Mouse (Mus musculus) heart, embryonic 16.5 days (tissue): ENCODE results near the gene Cnpy3. TPM values are rescaled to one million over a fixed set of nuclear protein-coding genes. Genes with fewer than 3 reads are reported as not detected.

ENCODE experiments used
- ATAC-seq: fragments of 200-750 bp; cut with Nextera tagmentation; replicated peaks from 2 replicates; pipeline ENCODE4 v1.8.0; 2017; ENCODE audit warnings: moderate number of reproducible peaks; ENCODE audit not compliant: insufficient read depth, low FRiP score; ENCODE audit errors: extremely low read depth
- H3K27ac ChIP-seq: fragments of 300-500 bp; sonication (generic); 2 replicates; pipeline ENCODE4 v1.5.1; 2014; ENCODE audit warnings: mild to moderate bottlenecking, low read length, control low read depth, moderate library complexity
- H3K27me3 ChIP-seq: fragments of 300-500 bp; sonication (generic); 2 replicates; pipeline ENCODE4 v1.6.1; 2014; ENCODE audit warnings: low read length, mixed read lengths; ENCODE audit not compliant: control insufficient read depth, insufficient read depth
- H3K36me3 ChIP-seq: fragments of 300-500 bp; sonication (generic); 2 replicates; pipeline ENCODE4 v1.6.1; 2014; ENCODE audit not compliant: control insufficient read depth, insufficient read depth
- H3K4me1 ChIP-seq: fragments of 300-500 bp; sonication (generic); 2 replicates; pipeline ENCODE4 v1.6.1; 2014; ENCODE audit warnings: low read length, mixed read lengths; ENCODE audit not compliant: control insufficient read depth, insufficient read depth
- H3K4me2 ChIP-seq: fragments of 300-500 bp; sonication (generic); 2 replicates; pipeline ENCODE4 v1.6.1; 2014; ENCODE audit warnings: low read depth, mild to moderate bottlenecking, control low read depth, low read length
- H3K4me3 ChIP-seq: fragments of 300-500 bp; sonication (generic); 2 replicates; pipeline ENCODE4 v1.5.1; 2014; ENCODE audit warnings: mild to moderate bottlenecking, control low read depth, low read length
- H3K9ac ChIP-seq: fragments of 300-500 bp; sonication (generic); 2 replicates; pipeline ENCODE4 v1.6.1; 2014; ENCODE audit warnings: low read length, control low read depth
- H3K9me3 ChIP-seq: fragments of 300-500 bp; sonication (generic); replicated peaks from 2 replicates; pipeline ENCODE4 v1.6.1; 2016; ENCODE audit warnings: low read length; ENCODE audit not compliant: control insufficient read depth
- WGBS: fragments of 180-500 bp; shearing (Covaris S2); extraction: QIAGEN DNeasy Blood & Tissue Kit; methylation state at CpG from one replicate; pipeline ENCODE4 v1.1.7; 2014; 5-methylcytosine and 5-hydroxymethylcytosine counted together
- polyA plus RNA-seq: library from polyadenylated mRNA; unstranded; fragments of >200 nt; fragmentation: Nextera tagmentation; extraction: Ambion mirVana; gene quantifications from 2 replicates; pipeline ENCODE4 v1.2.1, GENCODE M21; 2015

The Cnpy3 gene
- polyA plus RNA-seq, 1 experiment from 2014 or later = 50.6 TPM

DNA sequence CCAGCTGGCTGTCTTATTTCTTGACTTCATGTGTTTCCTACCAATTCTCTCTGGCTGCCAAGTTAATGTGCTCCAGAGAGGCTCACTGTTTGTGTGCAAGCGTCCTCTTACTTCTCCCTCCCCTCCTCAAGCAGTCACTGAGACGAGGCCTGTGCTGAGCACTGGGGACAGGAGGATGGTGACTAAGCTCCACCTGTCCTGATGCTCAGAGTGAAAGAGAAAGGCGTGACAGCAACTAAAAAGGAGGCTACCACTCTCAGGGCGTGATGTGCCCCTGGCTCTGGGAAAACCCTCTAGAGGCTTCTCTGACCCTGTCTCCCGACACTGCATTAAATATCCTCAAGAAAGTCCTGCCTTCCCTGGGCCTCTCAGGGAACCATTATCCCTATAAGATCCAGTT lies 2.7 kb downstream of the Cnpy3 start:
- no peak overlapping the region for H3K27ac ChIP-seq
- 85% methylated on average over 5 of the region's 5 CpGs for WGBS
- no peak for ATAC-seq
- no peak overlapping the region for H3K4me2 ChIP-seq
- H3K36me3 ChIP-seq = no peaks in the 10 kb centered on the region; the same call in 1 of the 2 replicates
- peaks cover 9% of the 10 kb centered on the region for H3K4me1 ChIP-seq
- no peak overlapping the region for H3K9ac ChIP-seq
- H3K4me3 ChIP-seq = no peak overlapping the region
- no peaks in the 10 kb centered on the region for H3K9me3 ChIP-seq
- H3K27me3 ChIP-seq = no peaks in the 10 kb centered on the region

DNA sequence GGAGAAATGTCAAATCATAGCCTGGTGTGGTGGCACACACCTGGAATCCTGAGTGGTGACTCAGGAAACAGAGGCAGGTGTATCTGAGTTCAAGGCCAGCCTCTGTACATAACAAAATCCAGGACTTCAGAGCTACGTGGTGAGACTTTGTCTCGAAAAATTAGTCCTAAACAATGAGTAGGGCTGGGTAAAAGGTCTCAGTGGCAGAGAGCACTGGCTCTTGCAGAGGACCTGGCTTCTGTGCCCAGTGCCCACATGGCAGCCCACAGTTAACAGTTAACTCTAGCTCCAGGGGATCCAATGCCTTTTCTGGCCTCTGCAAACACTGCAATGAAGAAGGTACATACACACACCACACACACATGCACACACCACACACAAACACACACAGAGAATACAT lies 4.2 kb downstream of the Cnpy3 start:
- Histone ChIP-seq H3K36me3 (peaks cover 2% of the 10 kb centered on the region; the same call in 1 of the 2 replicates), H3K27ac (no peak overlapping the region), H3K4me1 (peaks cover 9% of the 10 kb centered on the region), H3K9me3 (no peaks in the 10 kb centered on the region), H3K4me3 (no peak overlapping the region), H3K4me2 (no peak overlapping the region), H3K27me3 (no peaks in the 10 kb centered on the region), H3K9ac (no peak overlapping the region)
- 89% methylated on average over 2 of the region's 2 CpGs for WGBS
- no peak for ATAC-seq

DNA sequence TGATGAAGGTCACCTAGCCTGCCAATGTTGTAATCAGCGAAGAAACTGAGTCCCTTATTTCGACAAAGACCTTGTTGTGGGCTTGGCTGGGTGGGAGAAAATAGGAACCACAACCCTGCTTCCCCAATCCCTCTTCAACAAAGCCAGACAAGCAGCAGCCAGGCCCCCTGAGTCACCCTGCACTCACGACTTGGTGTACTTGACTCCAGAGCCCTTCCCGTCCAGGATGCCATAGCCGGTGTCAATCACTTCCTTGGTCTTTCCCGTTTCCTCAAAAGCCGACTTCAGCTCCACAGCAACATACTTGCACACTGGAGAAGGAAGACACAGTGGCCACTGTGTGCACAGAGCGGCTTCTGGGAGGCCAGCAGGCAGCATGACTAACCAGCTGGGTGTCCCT lies 4.8 kb downstream of the Cnpy3 start:
- Histone ChIP-seq H3K4me2 (no peak overlapping the region), H3K4me3 (no peak overlapping the region), H3K27ac (no peak overlapping the region), H3K9me3 (no peaks in the 10 kb centered on the region), H3K4me1 (peaks cover 9% of the 10 kb centered on the region), H3K9ac (no peak overlapping the region), H3K27me3 (no peaks in the 10 kb centered on the region), H3K36me3 (peaks cover 2% of the 10 kb centered on the region; the same call in 1 of the 2 replicates)
- ATAC-seq = no peak
- 81% methylated on average over 8 of the region's 8 CpGs for WGBS

DNA sequence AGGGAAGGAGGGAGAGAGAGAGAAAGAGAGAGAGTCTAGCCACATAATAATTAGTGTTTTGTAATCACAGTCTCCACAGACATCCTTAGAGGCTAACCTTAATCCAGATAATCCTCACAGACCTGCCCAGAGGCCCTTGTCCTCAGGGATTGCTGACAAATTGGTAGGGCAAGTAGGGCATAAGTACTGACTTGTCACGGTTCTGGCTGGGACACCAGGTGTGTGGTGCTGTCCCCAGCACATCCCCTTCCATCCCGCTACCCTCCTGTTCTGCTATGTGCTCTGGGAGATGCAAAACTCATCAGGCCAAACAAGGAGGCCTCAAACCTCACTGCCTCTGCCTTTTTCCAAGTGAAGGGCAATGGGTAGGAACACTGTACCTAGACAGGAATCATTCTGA lies 6.5 kb downstream of the Cnpy3 start:
- 95% methylated on average over 2 of the region's 2 CpGs for WGBS
- H3K27me3 ChIP-seq = no peaks in the 10 kb centered on the region
- ATAC-seq = no peak
- peaks cover under 1% of the 10 kb centered on the region; the same call in 1 of the 2 replicates for H3K4me1 ChIP-seq
- H3K4me2 ChIP-seq = no peak overlapping the region
- peaks cover 4% of the 10 kb centered on the region; the same call in 1 of the 2 replicates for H3K36me3 ChIP-seq
- no peaks in the 10 kb centered on the region for H3K9me3 ChIP-seq
- H3K9ac ChIP-seq = no peak overlapping the region
- H3K27ac ChIP-seq = no peak overlapping the region
- no peak overlapping the region for H3K4me3 ChIP-seq

DNA sequence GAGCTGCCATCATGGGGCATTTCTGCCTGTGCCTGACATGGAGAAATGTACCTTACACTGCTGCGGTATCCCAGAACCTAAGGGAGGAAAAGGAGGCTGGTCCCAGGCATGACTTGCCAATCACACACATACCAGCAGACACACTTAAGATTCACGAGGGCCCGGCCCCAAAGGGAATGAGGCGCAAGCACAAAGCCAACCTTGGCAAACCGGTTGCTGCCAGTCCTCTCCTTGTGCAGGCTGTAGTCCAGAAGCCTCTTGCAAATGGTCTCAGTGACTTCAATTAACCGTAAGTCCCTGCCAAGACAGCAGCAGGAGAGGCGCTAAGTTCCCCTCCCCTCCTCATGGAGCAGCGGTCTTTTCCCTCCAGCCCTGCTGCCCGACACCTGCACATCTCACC lies 9.0 kb downstream of the Cnpy3 start:
- H3K4me1 ChIP-seq = no peaks in the 10 kb centered on the region
- no peak overlapping the region for H3K4me3 ChIP-seq
- ATAC-seq = no peak
- no peak overlapping the region for H3K27ac ChIP-seq
- no peaks in the 10 kb centered on the region for H3K27me3 ChIP-seq
- H3K9me3 ChIP-seq = no peaks in the 10 kb centered on the region
- H3K4me2 ChIP-seq = no peak overlapping the region
- WGBS = 88% methylated on average over 9 of the region's 9 CpGs
- H3K36me3 ChIP-seq = peaks cover 6% of the 10 kb centered on the region; the same call in 1 of the 2 replicates
- no peak overlapping the region for H3K9ac ChIP-seq

DNA sequence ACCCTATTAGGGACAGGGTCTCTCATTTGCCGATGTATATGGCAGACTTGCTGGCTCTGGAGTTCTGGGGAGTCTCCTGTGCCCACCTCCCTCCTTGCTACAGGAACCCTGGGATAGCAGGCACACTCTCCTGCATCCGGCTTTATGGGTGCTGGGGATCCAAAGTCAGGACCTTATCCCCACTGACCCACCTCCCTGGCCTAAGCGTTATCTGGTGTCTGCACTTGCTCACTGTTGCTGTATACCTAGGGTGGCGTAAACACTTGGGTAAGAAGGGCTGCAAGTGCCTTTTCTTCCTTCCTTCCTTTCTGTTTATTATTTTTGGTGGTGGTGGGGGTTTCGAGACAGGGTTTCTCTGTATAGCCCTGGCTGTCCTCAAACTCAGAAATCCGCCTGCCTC lies 10.7 kb downstream of the Cnpy3 start:
- Histone ChIP-seq H3K27ac (no peak overlapping the region), H3K9ac (no peak overlapping the region), H3K4me3 (no peak overlapping the region), H3K9me3 (no peaks in the 10 kb centered on the region), H3K4me2 (no peak overlapping the region), H3K4me1 (no peaks in the 10 kb centered on the region), H3K27me3 (no peaks in the 10 kb centered on the region), H3K36me3 (peaks cover 6% of the 10 kb centered on the region; the same call in 1 of the 2 replicates)
- no peak for ATAC-seq
- WGBS = 85% methylated on average over 6 of the region's 6 CpGs

DNA sequence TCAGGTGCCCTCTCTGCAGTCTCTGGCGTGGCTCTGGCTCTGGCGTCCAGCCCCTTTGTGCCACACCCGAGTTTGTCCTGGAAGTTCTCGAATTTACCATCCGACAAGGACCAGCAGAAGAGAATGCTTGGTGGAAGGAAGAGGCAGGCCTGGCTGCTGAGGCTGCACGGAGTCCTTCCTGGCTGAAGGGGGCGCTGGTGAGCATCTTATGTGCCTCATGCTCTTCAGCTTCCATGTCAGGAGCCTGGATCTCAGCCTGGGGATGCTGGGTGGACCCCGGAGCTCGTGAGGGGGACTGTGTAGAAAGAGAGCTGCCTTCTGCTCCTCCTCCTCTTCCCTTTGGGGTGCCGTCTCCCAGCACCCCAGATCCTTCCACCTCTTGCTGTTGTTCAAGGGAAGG lies 15.9 kb downstream of the Cnpy3 start:
- no peak overlapping the region for H3K4me2 ChIP-seq
- no peak for ATAC-seq
- no peaks in the 10 kb centered on the region for H3K27me3 ChIP-seq
- no peaks in the 10 kb centered on the region for H3K9me3 ChIP-seq
- H3K4me1 ChIP-seq = no peaks in the 10 kb centered on the region
- H3K27ac ChIP-seq = no peak overlapping the region
- no peak overlapping the region for H3K9ac ChIP-seq
- H3K36me3 ChIP-seq = peaks cover 7% of the 10 kb centered on the region; the same call in 1 of the 2 replicates
- 58% methylated on average over 10 of the region's 10 CpGs for WGBS
- H3K4me3 ChIP-seq = no peak overlapping the region

DNA sequence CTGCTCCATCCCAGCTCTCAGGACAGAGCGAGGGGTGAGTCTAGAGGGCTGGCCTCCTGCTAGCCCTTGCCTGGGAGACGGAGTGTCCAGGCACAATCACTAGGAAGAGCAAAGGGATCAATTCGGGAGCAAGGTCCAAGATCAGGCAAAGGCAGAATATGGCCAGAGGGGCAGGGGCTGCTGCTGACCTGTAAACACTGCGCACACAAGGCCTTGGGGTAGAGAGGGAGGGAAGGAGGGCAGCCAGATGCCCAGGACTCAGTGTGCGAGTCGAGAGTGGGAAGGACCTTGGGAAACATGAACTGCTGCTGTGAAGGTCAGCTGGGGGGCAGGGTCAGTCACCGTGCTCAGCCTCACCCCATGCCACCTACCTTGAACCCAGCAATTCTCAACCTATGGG lies 16.7 kb downstream of the Cnpy3 start:
- Histone ChIP-seq H3K4me1 (no peaks in the 10 kb centered on the region), H3K36me3 (peaks cover 6% of the 10 kb centered on the region; the same call in 1 of the 2 replicates), H3K9me3 (no peaks in the 10 kb centered on the region), H3K27ac (no peak overlapping the region), H3K4me2 (no peak overlapping the region), H3K9ac (no peak overlapping the region), H3K4me3 (no peak overlapping the region), H3K27me3 (no peaks in the 10 kb centered on the region)
- 84% methylated on average over 7 of the region's 7 CpGs for WGBS
- ATAC-seq = no peak

DNA sequence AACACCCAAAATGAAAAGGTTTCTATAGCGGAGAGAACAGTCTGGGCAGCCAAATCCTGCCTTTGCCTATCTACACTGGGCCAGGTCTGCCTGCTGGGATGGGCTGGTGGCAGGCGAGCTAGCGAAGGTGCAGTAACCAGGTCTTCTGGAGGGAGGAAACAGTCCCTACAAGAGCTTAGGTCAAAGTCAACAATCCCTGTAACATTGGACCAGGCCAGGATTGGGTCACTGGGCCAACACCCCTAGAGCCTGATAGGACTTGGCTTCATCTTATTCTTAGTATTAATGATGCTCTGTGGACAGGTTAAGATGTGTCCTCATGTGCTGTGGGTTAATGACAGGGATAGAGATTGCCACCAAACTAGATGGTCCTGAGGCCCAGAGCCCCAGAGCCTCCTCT lies 18.0 kb downstream of the Cnpy3 start:
- WGBS = 87% methylated on average over 3 of the region's 3 CpGs

More for the DNA sequence above, 18.0 kb downstream of the Cnpy3 start:
- Histone ChIP-seq H3K9ac (no peak overlapping the region), H3K27ac (no peak overlapping the region), H3K36me3 (peaks cover 6% of the 10 kb centered on the region; the same call in 1 of the 2 replicates), H3K4me3 (no peak overlapping the region), H3K9me3 (no peaks in the 10 kb centered on the region), H3K4me2 (no peak overlapping the region), H3K27me3 (0 out of 2 replicates have a peak, but pooled peaks cover 3% of the 10 kb centered on the region), H3K4me1 (peaks cover 1% of the 10 kb centered on the region; the same call in 1 of the 2 replicates)
- ATAC-seq = no peak
